In genomic region chr5:147363054-147363453, GRCm38 (mm10) we compare ENCODE assay signal across 16 mouse cellular contexts. TPM values are rescaled to one million over a fixed set of nuclear protein-coding genes. Genes with fewer than 3 reads are reported as not detected.
DNase-seq lines count a peak whose midpoint lies in the region; ATAC-seq lines count a peak whose summit lies in the region.
"Had no signal": no experiment of that assay in that cellular context is flagged by ENCODE, and none has a peak within 500 bp of the region (broad histone marks: within the 10 kb centered on the region; RNA-seq: fewer than 3 reads in every experiment).

No protein-coding gene starts in this region.

- no peak for ATAC-seq in heart, embryonic 11.5 days (replicated peaks; ENCODE audit: insufficient number of reproducible peaks, low FRiP score, low TSS enrichment)
- peak; percentile 84 for ATAC-seq in granulocyte monocyte progenitor cell, adult 5-6 weeks (replicated peaks; ENCODE audit: poor library complexity, severe bottlenecking)

- no peaks in the 10 kb centered on the region for H3K9me3 ChIP-seq in heart, embryonic 11.5 days (replicated peaks; ENCODE audit: control insufficient read depth, low read length)
- H3K9me3 ChIP-seq: G1E had no signal

- peak; percentile 5 to 15 for DNase-seq in heart, postnatal 36 days
- peak; percentile 53 for DNase-seq in CD4-positive helper T cell, adult 2 months (ENCODE audit: low read depth, low spot score)
- peak; percentile 31 for DNase-seq in skeletal muscle tissue, adult 2 months (ENCODE audit: low read depth, low spot score)
- no peak for DNase-seq in neural tube, embryonic 10.5 days (ENCODE audit: extremely low spot score, low spot score)
- DNase-seq in gastrocnemius, postnatal 10 days: no peak
- no peak for DNase-seq in kidney, postnatal 4 days

- H3K36me3 ChIP-seq in heart, embryonic 11.5 days (ENCODE audit: control insufficient read depth, insufficient read depth, low read length): no peaks in the 10 kb centered on the region
- H3K36me3 ChIP-seq: G1E had no signal

- H3K4me2 ChIP-seq in heart, embryonic 11.5 days: no peak overlapping the region

- no peak overlapping the region for H3K27ac ChIP-seq in heart, embryonic 11.5 days (ENCODE audit: low read depth, low read length)
- H3K27ac ChIP-seq: stomach, postnatal 0 days had no signal

- H3K4me1 ChIP-seq in heart, embryonic 11.5 days (ENCODE audit: control insufficient read depth, insufficient read depth, low read length): no peaks in the 10 kb centered on the region

- no peak overlapping the region for H3K9ac ChIP-seq in heart, embryonic 11.5 days (ENCODE audit: low read depth, low read length)

- intact Hi-C loops in heart, postnatal 36 days (cut with DNase I): no loop called here

- WGBS in heart, embryonic 11.5 days (ENCODE audit: insufficient replicate concordance): 76% methylated on average over 12 of the region's 12 CpGs

- no peaks in the 10 kb centered on the region for H3K27me3 ChIP-seq in heart, embryonic 11.5 days (ENCODE audit: control insufficient read depth, insufficient read depth, low read length)

- no peak overlapping the region for H3K4me3 ChIP-seq in heart, embryonic 11.5 days (ENCODE audit: low read depth, low read length)

RNA-seq across cellular contexts. Expression of gene Flt3, which starts 37.2 kb away (rescaled TPM):
- total RNA-seq in heart, postnatal 36 days (2021): under 1 TPM; 0.08 to 0.16 TPM
- polyA plus RNA-seq in heart, embryonic 11.5 days (2014; fragmentation: Nextera tagmentation; extraction: Ambion mirVana): 0.10 TPM in 2 replicates
- total RNA-seq in granulocyte monocyte progenitor cell, adult 5-6 weeks (2014; fragmentation: Nextera tagmentation): 5.3 and 12.4 TPM in 2 replicates
- total RNA-seq in granulocyte monocyte progenitor cell, adult 5-6 weeks (2017): 4.7 and 7.3 TPM in 2 replicates
- total RNA-seq in gastrocnemius, postnatal 10 days (2021): under 1 TPM in 1 of 2 experiments, not detected in 1; 0.16 TPM
- polyA plus RNA-seq: G1E had no signal

RNA-seq across cellular contexts. Expression of gene Urad, which starts 40.8 kb away (rescaled TPM):
- not detected for total RNA-seq in heart, postnatal 36 days (2021)
- polyA plus RNA-seq in heart, embryonic 11.5 days (2014; fragmentation: Nextera tagmentation; extraction: Ambion mirVana): not detected in 2 replicates
- total RNA-seq in granulocyte monocyte progenitor cell, adult 5-6 weeks (2014; fragmentation: Nextera tagmentation): not detected in 2 replicates
- not detected in 2 replicates for total RNA-seq in granulocyte monocyte progenitor cell, adult 5-6 weeks (2017)
- not detected for total RNA-seq in gastrocnemius, postnatal 10 days (2021)
- total RNA-seq: G1E; heart, postnatal 14 days; layer of hippocampus, postnatal 25 days had no signal
- polyA plus RNA-seq: brain, embryonic 14.5 days; embryonic facial prominence, embryonic 11.5 days; frontal cortex, adult 2 months; G1E; neural tube, embryonic 14.5 days; stomach, postnatal 0 days had no signal

RNA-seq across cellular contexts. Expression of gene Cdx2, which starts 56.0 kb away (rescaled TPM):
- total RNA-seq in heart, postnatal 36 days (2021): not detected
- not detected in 2 replicates for polyA plus RNA-seq in heart, embryonic 11.5 days (2014; fragmentation: Nextera tagmentation; extraction: Ambion mirVana)
- not detected in 2 replicates for total RNA-seq in granulocyte monocyte progenitor cell, adult 5-6 weeks (2014; fragmentation: Nextera tagmentation)
- total RNA-seq in granulocyte monocyte progenitor cell, adult 5-6 weeks (2017): not detected in 2 replicates
- total RNA-seq in gastrocnemius, postnatal 10 days (2021): not detected
- total RNA-seq: G1E; heart, postnatal 14 days; layer of hippocampus, postnatal 25 days had no signal
- polyA plus RNA-seq: brain, embryonic 14.5 days; embryonic facial prominence, embryonic 11.5 days; G1E; neural tube, embryonic 14.5 days had no signal

Comparison
In these comparisons a context has a peak if more than half of its experiments do, and no peak if none do; other contexts are left out.
1. DNase-seq: peak in heart, postnatal 36 days (2 of 2), CD4-positive helper T cell, adult 2 months (single experiment) and skeletal muscle tissue, adult 2 months (single experiment); none in neural tube, embryonic 10.5 days (single experiment), gastrocnemius, postnatal 10 days (single experiment) and kidney, postnatal 4 days (0 of 2).
2. RNA of gene Flt3, which starts 37.2 kb away (total RNA-seq): 4.7 to 12.4 TPM in granulocyte monocyte progenitor cell, adult 5-6 weeks; 0.08 to 0.16 TPM in heart, postnatal 36 days and 0.16 TPM in gastrocnemius, postnatal 10 days; every median in the first group is over 4 times any median in the second.